Comparison of ENCODE assay signal across 8 mouse cellular contexts in genomic region chr1:37639101-37639500, GRCm38 (mm10).
DNase-seq lines count a peak whose midpoint lies in the region; ATAC-seq and TF ChIP-seq lines count a peak whose summit lies in the region.

No protein-coding gene starts in this region.

- no peak overlapping the region for H3K9ac ChIP-seq in embryonic facial prominence, embryonic 15.5 days
- no peak overlapping the region for H3K9ac ChIP-seq in kidney, embryonic 15.5 days

- H3K4me3 ChIP-seq in bone marrow, adult 2 months (replicated peaks; ENCODE audit: control insufficient read depth, low read depth, low read length): no peak overlapping the region
- no peak overlapping the region for H3K4me3 ChIP-seq in embryonic facial prominence, embryonic 15.5 days (replicated peaks)
- peak overlapping the region; percentile 31; the same call in 1 of the 2 replicates for H3K4me3 ChIP-seq in heart, embryonic 10.5 days
- H3K4me3 ChIP-seq in kidney, embryonic 15.5 days (replicated peaks): no peak overlapping the region; the same call in 1 of the 2 replicates

- peak; percentile 87 for TF ChIP-seq CTCF in bone marrow, adult 2 months (IDR thresholded peaks at IDR 0.05; ENCODE audit: control insufficient read depth, insufficient read depth, low read length)

- ATAC-seq in embryonic facial prominence, embryonic 15.5 days (ENCODE audit: insufficient number of reproducible peaks, low FRiP score, low TSS enrichment, low read depth): peak; percentile 82
- ATAC-seq in kidney, embryonic 15.5 days (replicated peaks; ENCODE audit: low FRiP score): peak; percentile 52; the same call in 1 of the 2 replicates

- H3K4me2 ChIP-seq in embryonic facial prominence, embryonic 15.5 days (replicated peaks): 0 out of 2 replicates have a peak overlapping the region, but pooled peaks have one; percentile 30
- peak overlapping the region; percentile 54 for H3K4me2 ChIP-seq in kidney, embryonic 15.5 days

- peak; percentile 78 to 79 for DNase-seq in B cell, adult 2 months
- DNase-seq in heart, embryonic 10.5 days (ENCODE audit: low spot score): peak; percentile 80
- peak; percentile 69 for DNase-seq in liver
- DNase-seq in naive thymus-derived CD4-positive, alpha-beta T cell, adult 2 months (ENCODE audit: low read depth): peak; percentile 76
- DNase-seq in splenic B cell, adult 2 months (ENCODE audit: low read depth, low spot score): peak; percentile 77

- no peak overlapping the region for H3K27ac ChIP-seq in bone marrow, adult 2 months (ENCODE audit: control insufficient read depth, insufficient read depth, low read depth, low read length, poor library complexity)
- H3K27ac ChIP-seq in embryonic facial prominence, embryonic 15.5 days (replicated peaks): no peak overlapping the region
- no peak overlapping the region for H3K27ac ChIP-seq in heart, embryonic 10.5 days
- no peak overlapping the region for H3K27ac ChIP-seq in kidney, embryonic 15.5 days

- H3K27me3 ChIP-seq in embryonic facial prominence, embryonic 15.5 days: no peaks in the 10 kb centered on the region
- peaks cover 3% of the 10 kb centered on the region; the same call in 1 of the 2 replicates for H3K27me3 ChIP-seq in heart, embryonic 10.5 days (ENCODE audit: insufficient read depth, poor library complexity, severe bottlenecking)
- 0 out of 2 replicates have a peak, but pooled peaks cover 3% of the 10 kb centered on the region for H3K27me3 ChIP-seq in kidney, embryonic 15.5 days
- H3K27me3 ChIP-seq in splenic B cell, adult 2 months (ENCODE audit: control insufficient read depth, insufficient read depth, low read length, poor library complexity, severe bottlenecking): no peaks in the 10 kb centered on the region

- TF ChIP-seq POLR2A in bone marrow, adult 2 months (IDR thresholded peaks at IDR 0.05; ENCODE audit: borderline replicate concordance, control insufficient read depth, low read depth, low read length): no peak

- no peaks in the 10 kb centered on the region for H3K9me3 ChIP-seq in embryonic facial prominence, embryonic 15.5 days (replicated peaks)
- H3K9me3 ChIP-seq in heart, embryonic 10.5 days: no peaks in the 10 kb centered on the region
- H3K9me3 ChIP-seq in kidney, embryonic 15.5 days (replicated peaks): no peaks in the 10 kb centered on the region

- H3K36me3 ChIP-seq in embryonic facial prominence, embryonic 15.5 days: no peaks in the 10 kb centered on the region
- H3K36me3 ChIP-seq in heart, embryonic 10.5 days: no peaks in the 10 kb centered on the region
- no peaks in the 10 kb centered on the region for H3K36me3 ChIP-seq in kidney, embryonic 15.5 days
- no peaks in the 10 kb centered on the region for H3K36me3 ChIP-seq in splenic B cell, adult 2 months (ENCODE audit: control insufficient read depth, insufficient read depth, low read length, poor library complexity, severe bottlenecking)

- 15% methylated on average over 10 of the region's 10 CpGs for WGBS in bone marrow, adult 2 months
- 23% methylated on average over 10 of the region's 10 CpGs for WGBS in embryonic facial prominence, embryonic 15.5 days
- WGBS in heart, embryonic 10.5 days: 18% methylated on average over 10 of the region's 10 CpGs
- 10% methylated on average over 10 of the region's 10 CpGs for WGBS in kidney, embryonic 15.5 days

- no peaks in the 10 kb centered on the region for H3K4me1 ChIP-seq in bone marrow, adult 2 months (ENCODE audit: control insufficient read depth, insufficient read depth, low read length)
- H3K4me1 ChIP-seq in embryonic facial prominence, embryonic 15.5 days: 0 out of 2 replicates have a peak, but pooled peaks cover 5% of the 10 kb centered on the region
- H3K4me1 ChIP-seq in heart, embryonic 10.5 days: peaks cover 6% of the 10 kb centered on the region; the same call in 1 of the 2 replicates
- peaks cover 8% of the 10 kb centered on the region; the same call in 1 of the 2 replicates for H3K4me1 ChIP-seq in kidney, embryonic 15.5 days
